Mouse (Mus musculus) intestine, embryonic 15.5 days (tissue): ENCODE results near the gene Armcx4. TPM values are rescaled to one million over a fixed set of nuclear protein-coding genes. Genes with fewer than 3 reads are reported as not detected.

Experiments
- polyA plus RNA-seq: library from polyadenylated mRNA; unstranded; fragments of >200 nt; fragmentation: Nextera tagmentation; extraction: Ambion mirVana; gene quantifications from 2 replicates; pipeline ENCODE4 v1.2.1, GENCODE M21; 2015

Gene Armcx4
- polyA plus RNA-seq, 1 experiment from 2014 or later, result 3.3 TPM

Other genes starting within 250 kb of the Armcx4 start
- not detected in 2 replicates for gene Taf7l, start 210.0 kb upstream of the Armcx4 start, polyA plus RNA-seq
- 136 and 147 TPM in 2 replicates for gene Timm8a1, start 144.7 kb upstream of the Armcx4 start, polyA plus RNA-seq
- gene Btk, start 102.9 kb upstream of the Armcx4 start, polyA plus RNA-seq, result 1.5 and 1.6 TPM in 2 replicates
- 445 and 494 TPM in 2 replicates for gene Rpl36a, start 100.9 kb upstream of the Armcx4 start, polyA plus RNA-seq
- gene Gla, start 85.4 kb upstream of the Armcx4 start, polyA plus RNA-seq, result 8.0 and 10.9 TPM in 2 replicates
- gene Hnrnph2, start 85.3 kb upstream of the Armcx4 start, polyA plus RNA-seq, result 126 and 137 TPM in 2 replicates
- 40.9 and 46.1 TPM in 2 replicates for gene Armcx1, start 31.4 kb downstream of the Armcx4 start, polyA plus RNA-seq
- gene Armcx6, start 64.9 kb downstream of the Armcx4 start, polyA plus RNA-seq, result 17.4 and 19.1 TPM in 2 replicates
- 65.0 and 68.6 TPM in 2 replicates for gene Armcx3, start 70.1 kb downstream of the Armcx4 start, polyA plus RNA-seq
- 42.6 and 44.3 TPM in 2 replicates for gene Armcx2, start 122.7 kb downstream of the Armcx4 start, polyA plus RNA-seq